Mouse (Mus musculus) lung, embryonic 16.5 days (tissue): ENCODE measurements at regions not wholly inside any gene's neighbourhood (a gene's known extent, or its start where the extent isn't known, plus 50 kb on each side); places are given as distances from the start of the nearest gene placed in this dataset.

Experiments used
- ATAC-seq: fragments of 200-750 bp; cut with Nextera tagmentation; 2 replicates; pipeline ENCODE4 v1.8.0; 2017; ENCODE audit warnings: low read depth, mild to moderate bottlenecking, moderate library complexity
- H3K27ac ChIP-seq: fragments of 300-500 bp; sonication (generic); 2 replicates; pipeline ENCODE4 v1.5.1; 2014; ENCODE audit warnings: mild to moderate bottlenecking, control low read depth, low read length
- H3K27me3 ChIP-seq: fragments of 300-500 bp; sonication (generic); 2 replicates; pipeline ENCODE4 v1.6.1; 2014; ENCODE audit warnings: low read depth, low read length, mixed read lengths; ENCODE audit not compliant: control insufficient read depth, insufficient read depth
- H3K36me3 ChIP-seq: fragments of 300-500 bp; sonication (generic); 2 replicates; pipeline ENCODE4 v1.6.1; 2014; ENCODE audit warnings: low read length; ENCODE audit not compliant: control insufficient read depth, insufficient read depth
- H3K4me1 ChIP-seq: fragments of 300-500 bp; sonication (generic); replicated peaks from 2 replicates; pipeline ENCODE4 v1.6.1; 2014; ENCODE audit warnings: low read length, mixed read lengths; ENCODE audit not compliant: control insufficient read depth, insufficient read depth
- H3K4me2 ChIP-seq: fragments of 300-500 bp; sonication (generic); 2 replicates; pipeline ENCODE4 v1.6.1; 2014; ENCODE audit warnings: low read depth, low read length, control low read depth
- H3K4me3 ChIP-seq: fragments of 300-500 bp; sonication (generic); 2 replicates; pipeline ENCODE4 v1.5.1; 2014; ENCODE audit warnings: mild to moderate bottlenecking, low read length, control low read depth
- H3K9ac ChIP-seq: fragments of 300-500 bp; sonication (generic); 2 replicates; pipeline ENCODE4 v1.6.1; 2014; ENCODE audit warnings: low read length, control low read depth
- H3K9me3 ChIP-seq: fragments of 300-500 bp; sonication (generic); 2 replicates; pipeline ENCODE4 v1.6.1; 2016; ENCODE audit warnings: low read length; ENCODE audit not compliant: control insufficient read depth
- WGBS: fragments of 180-500 bp; shearing (Covaris S2); extraction: QIAGEN DNeasy Blood & Tissue Kit; methylation state at CpG from one replicate; pipeline ENCODE4 v1.1.7; 2014; 5-methylcytosine and 5-hydroxymethylcytosine counted together

DNA sequence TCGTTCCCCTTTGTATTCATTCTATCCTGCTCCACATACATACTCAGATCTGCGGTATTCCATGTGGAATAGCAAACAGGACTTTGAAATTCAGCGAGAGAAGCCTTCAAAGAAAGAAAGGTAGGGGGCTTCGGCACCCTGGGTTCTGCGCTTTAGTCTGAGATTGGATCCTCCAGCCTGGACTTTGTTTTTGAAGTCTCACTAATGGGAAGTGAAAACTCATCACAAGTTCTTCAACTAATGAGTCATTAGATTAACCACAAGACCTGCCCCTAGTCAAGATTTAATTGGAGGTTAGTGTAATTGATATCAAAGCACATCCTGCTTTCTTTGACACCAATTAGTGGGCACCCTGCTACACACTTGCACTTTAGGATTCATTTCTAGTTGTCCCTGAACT is 492.5 kb upstream of the Zfp960 start:
- no peak overlapping the region for H3K4me3 ChIP-seq
- no peak for ATAC-seq
- WGBS: 59% methylated on average over 5 of the region's 5 CpGs
- H3K27me3 ChIP-seq: no peaks in the 10 kb centered on the region
- H3K36me3 ChIP-seq: no peaks in the 10 kb centered on the region
- H3K9ac ChIP-seq: no peak overlapping the region
- no peaks in the 10 kb centered on the region for H3K4me1 ChIP-seq
- H3K4me2 ChIP-seq: no peak overlapping the region
- H3K9me3 ChIP-seq: no peaks in the 10 kb centered on the region
- no peak overlapping the region for H3K27ac ChIP-seq

- no peaks in the 10 kb centered on the region for H3K27me3 ChIP-seq
- H3K36me3 ChIP-seq: no peaks in the 10 kb centered on the region
- no peaks in the 10 kb centered on the region for H3K4me1 ChIP-seq
- no peak overlapping the region for H3K27ac ChIP-seq
- no peak overlapping the region for H3K9ac ChIP-seq
- H3K9me3 ChIP-seq: no peaks in the 10 kb centered on the region
- ATAC-seq: no peak
- H3K4me3 ChIP-seq: no peak overlapping the region
- 66% methylated on average over 1 of the region's 1 CpGs for WGBS
- H3K4me2 ChIP-seq: no peak overlapping the region
Measured at GRCm38 (mm10) chr17:16588791-16589190, 475.1 kb upstream of the Zfp960 start.

DNA sequence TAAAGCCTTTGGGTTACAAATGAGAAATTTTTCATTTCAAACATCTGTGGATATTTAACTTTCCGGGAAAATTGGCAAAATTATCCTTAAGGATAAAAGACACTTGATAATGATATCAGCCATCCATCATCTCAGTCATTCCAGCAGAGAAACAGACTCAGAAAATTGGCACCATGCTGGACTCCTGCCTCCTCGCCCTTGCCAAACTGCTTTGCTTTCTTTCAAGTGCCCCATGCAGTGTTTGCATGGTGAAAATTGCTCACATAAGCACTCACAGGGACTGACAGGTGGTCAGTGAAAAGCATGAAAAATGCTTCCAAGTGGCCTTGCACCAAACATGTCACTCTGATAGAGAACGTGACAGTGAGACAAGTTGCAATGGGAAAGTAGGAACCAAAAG is 464.2 kb upstream of the Zfp960 start:
- 18% methylated on average over 3 of the region's 3 CpGs for WGBS
- no peak for ATAC-seq

DNA sequence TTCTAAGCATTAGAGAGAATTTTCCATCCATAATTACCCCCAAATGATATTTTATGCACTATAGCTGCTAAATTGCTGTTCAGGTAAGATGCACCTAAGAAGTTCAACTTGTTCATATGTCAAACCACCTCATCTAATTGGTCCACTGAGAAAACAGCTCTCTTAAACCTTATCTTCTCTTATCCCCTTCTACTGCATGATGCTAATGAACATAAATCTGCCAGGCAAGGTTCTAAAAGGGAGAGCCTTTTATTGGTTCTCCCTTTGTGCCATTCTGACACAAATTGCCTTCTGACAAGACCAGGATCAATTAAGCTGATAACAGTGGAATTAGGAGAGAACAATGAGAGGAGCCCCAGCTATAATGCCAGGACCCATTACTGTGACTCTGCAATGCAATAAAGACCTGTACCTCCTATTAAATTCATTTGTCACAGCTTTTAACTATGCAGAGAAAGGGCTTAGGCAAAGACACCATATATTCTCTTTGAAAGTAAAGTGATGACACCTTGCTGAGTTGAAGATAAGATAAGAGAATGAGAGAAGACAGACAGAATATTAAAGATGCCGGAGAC is 451.4 kb upstream of the Zfp960 start:
- no peaks in the 10 kb centered on the region for H3K9me3 ChIP-seq
- no peak overlapping the region for H3K4me3 ChIP-seq
- 36% methylated on average over 1 of the region's 1 CpGs for WGBS
- H3K27me3 ChIP-seq: no peaks in the 10 kb centered on the region
- no peak overlapping the region for H3K27ac ChIP-seq
- no peaks in the 10 kb centered on the region for H3K36me3 ChIP-seq
- no peaks in the 10 kb centered on the region for H3K4me1 ChIP-seq
- H3K4me2 ChIP-seq: no peak overlapping the region
- no peak overlapping the region for H3K9ac ChIP-seq
- no peak for ATAC-seq

More for the DNA sequence above, 464.2 kb upstream of the Zfp960 start:
- H3K36me3 ChIP-seq: no peaks in the 10 kb centered on the region
- no peak overlapping the region for H3K9ac ChIP-seq
- H3K9me3 ChIP-seq: no peaks in the 10 kb centered on the region
- H3K27me3 ChIP-seq: no peaks in the 10 kb centered on the region
- no peak overlapping the region for H3K4me2 ChIP-seq
- H3K4me3 ChIP-seq: no peak overlapping the region
- no peak overlapping the region for H3K27ac ChIP-seq
- no peaks in the 10 kb centered on the region for H3K4me1 ChIP-seq

- ATAC-seq: no peak
Measured at GRCm38 (mm10) chr17:16621931-16622556, 441.9 kb upstream of the Zfp960 start.

GRCm38 (mm10) chr17:16629854-16630253 is 434.1 kb upstream of the Zfp960 start:
- no peak for ATAC-seq
- H3K4me2 ChIP-seq: no peak overlapping the region
- H3K27me3 ChIP-seq: no peaks in the 10 kb centered on the region
- H3K4me3 ChIP-seq: no peak overlapping the region
- no peak overlapping the region for H3K27ac ChIP-seq
- 41% methylated on average over 1 of the region's 1 CpGs for WGBS
- no peaks in the 10 kb centered on the region for H3K36me3 ChIP-seq
- H3K4me1 ChIP-seq: no peaks in the 10 kb centered on the region
- H3K9me3 ChIP-seq: no peaks in the 10 kb centered on the region
- H3K9ac ChIP-seq: no peak overlapping the region

More at GRCm38 (mm10) chr17:16621931-16622556, 441.9 kb upstream of the Zfp960 start:
- Histone ChIP-seq H3K9me3 (no peaks in the 10 kb centered on the region), H3K9ac (no peak overlapping the region), H3K4me2 (no peak overlapping the region), H3K27me3 (no peaks in the 10 kb centered on the region), H3K4me1 (no peaks in the 10 kb centered on the region), H3K27ac (no peak overlapping the region), H3K4me3 (no peak overlapping the region), H3K36me3 (no peaks in the 10 kb centered on the region)
- 49% methylated on average over 4 of the region's 4 CpGs for WGBS

- no peak for ATAC-seq
- Histone ChIP-seq H3K27me3 (no peaks in the 10 kb centered on the region), H3K4me1 (no peaks in the 10 kb centered on the region), H3K27ac (no peak overlapping the region), H3K9ac (no peak overlapping the region), H3K4me2 (no peak overlapping the region), H3K36me3 (no peaks in the 10 kb centered on the region), H3K9me3 (no peaks in the 10 kb centered on the region), H3K4me3 (no peak overlapping the region)
Measured at GRCm38 (mm10) chr17:16633426-16633825, 430.5 kb upstream of the Zfp960 start.

DNA sequence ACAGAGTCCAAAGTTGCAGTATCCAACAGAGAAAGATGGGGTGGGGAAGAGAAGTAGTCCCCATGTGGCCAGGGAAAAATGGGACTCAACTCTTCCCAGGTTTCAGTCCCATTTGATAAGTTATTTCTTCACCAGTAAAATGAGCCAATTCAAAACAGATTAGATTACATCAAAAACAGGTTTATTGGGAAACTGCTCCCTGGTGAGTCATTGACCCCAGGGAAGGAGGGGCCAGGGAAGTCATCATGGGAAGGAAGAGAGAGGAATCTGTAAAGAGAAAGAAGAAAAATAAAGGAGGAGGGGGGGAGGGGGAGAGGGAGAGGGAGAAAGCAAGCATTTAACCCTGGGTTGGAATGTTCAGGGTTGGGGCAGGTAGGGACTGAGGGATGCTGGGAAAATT is 426.4 kb upstream of the Zfp960 start:
- H3K4me3 ChIP-seq: no peak overlapping the region
- no peak overlapping the region for H3K9ac ChIP-seq
- no peaks in the 10 kb centered on the region for H3K36me3 ChIP-seq
- no peak overlapping the region for H3K27ac ChIP-seq
- ATAC-seq: no peak
- H3K27me3 ChIP-seq: no peaks in the 10 kb centered on the region
- no peak overlapping the region for H3K4me2 ChIP-seq
- no peaks in the 10 kb centered on the region for H3K4me1 ChIP-seq
- no peaks in the 10 kb centered on the region for H3K9me3 ChIP-seq

DNA sequence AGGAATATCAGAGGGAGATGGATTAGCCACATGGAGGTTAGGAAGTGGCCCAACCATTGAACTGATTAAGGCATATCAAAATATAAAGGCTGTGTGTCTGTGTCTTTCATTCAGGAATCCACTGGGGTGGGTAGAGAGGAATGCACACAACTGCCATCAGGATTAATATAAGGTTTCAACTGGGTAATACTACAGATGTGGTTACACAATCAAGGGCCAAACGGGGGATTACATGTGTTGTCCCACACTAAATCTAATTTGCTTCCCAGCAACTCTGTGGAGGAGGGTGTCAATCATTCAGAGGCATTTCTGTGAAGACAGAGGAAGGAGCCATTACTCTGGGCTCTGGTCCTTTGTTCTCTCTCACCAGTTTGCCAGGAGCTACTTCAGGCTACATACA is 416.0 kb upstream of the Zfp960 start:
- WGBS: 52% methylated on average over 1 of the region's 1 CpGs
- Histone ChIP-seq H3K27ac (no peak overlapping the region), H3K4me1 (no peaks in the 10 kb centered on the region), H3K9me3 (no peaks in the 10 kb centered on the region), H3K36me3 (no peaks in the 10 kb centered on the region), H3K27me3 (no peaks in the 10 kb centered on the region), H3K9ac (no peak overlapping the region), H3K4me3 (no peak overlapping the region), H3K4me2 (no peak overlapping the region)
- no peak for ATAC-seq

DNA sequence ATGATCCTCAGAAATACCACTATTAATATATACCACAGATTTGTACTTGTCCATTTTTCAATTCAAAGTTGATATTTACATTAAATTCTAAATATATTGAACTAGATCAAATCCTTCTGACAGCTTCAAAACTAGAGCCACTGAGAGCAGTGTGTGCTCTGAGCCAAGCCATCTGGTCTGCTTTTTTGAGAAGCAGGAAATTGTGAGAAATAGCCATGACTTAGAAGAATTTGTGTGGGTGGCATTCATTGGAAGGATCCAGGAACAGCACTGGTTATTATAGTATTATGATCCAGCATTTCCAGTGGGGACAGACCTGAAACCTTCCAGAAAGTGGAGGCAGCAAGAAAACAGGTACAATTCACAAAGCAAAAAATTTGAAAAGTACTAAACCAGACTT is 398.7 kb upstream of the Zfp960 start:
- no peaks in the 10 kb centered on the region for H3K36me3 ChIP-seq
- no peak overlapping the region for H3K9ac ChIP-seq
- H3K27me3 ChIP-seq: no peaks in the 10 kb centered on the region
- no peak overlapping the region for H3K4me2 ChIP-seq
- 0 out of 2 replicates have a peak, but pooled peaks have one; percentile 45 for ATAC-seq
- H3K9me3 ChIP-seq: no peaks in the 10 kb centered on the region
- H3K4me1 ChIP-seq: no peaks in the 10 kb centered on the region
- H3K4me3 ChIP-seq: no peak overlapping the region
- no peak overlapping the region for H3K27ac ChIP-seq
